Mouse (Mus musculus): Measurements from ENCODE around the gene Cdh15. TPM values are rescaled to one million over a fixed set of nuclear protein-coding genes. Genes with fewer than 3 reads are reported as not detected.
A peak's percentile ranks its signal among the peaks of the same experiment; 100 is the strongest.

Cdh15 gene
- polyA plus RNA-seq, 1 experiment from 2014 or later = 0.85 TPM

GRCm38 (mm10) chr8:122893451-122893850 is 45.7 kb downstream of the Cdh15 start:
- Histone ChIP-seq H3K4me1 (replicated peaks) (peaks cover 5% of the 10 kb centered on the region; the same call in 1 of the 2 replicates), H3K9ac (no peak overlapping the region), H3K4me2 (no peak overlapping the region), H3K27me3 (no peaks in the 10 kb centered on the region), H3K36me3 (replicated peaks) (peaks cover 99% of the 10 kb centered on the region), H3K9me3 (replicated peaks) (no peaks in the 10 kb centered on the region), H3K4me3 (replicated peaks) (no peak overlapping the region), H3K27ac (replicated peaks) (no peak overlapping the region)
- 75% methylated on average over 12 of the region's 12 CpGs for WGBS (ENCODE audit: insufficient replicate concordance)
- ATAC-seq (ENCODE audit: insufficient read depth) = no peak

- no peak overlapping the region for H3K4me2 ChIP-seq
- peaks cover 8% of the 10 kb centered on the region; the same call in 1 of the 2 replicates for H3K4me1 ChIP-seq (replicated peaks)
- H3K27me3 ChIP-seq = no peaks in the 10 kb centered on the region
- H3K9me3 ChIP-seq (replicated peaks) = no peaks in the 10 kb centered on the region
- H3K36me3 ChIP-seq (replicated peaks) = peaks cover 87% of the 10 kb centered on the region
- no peak overlapping the region for H3K9ac ChIP-seq
- H3K27ac ChIP-seq (replicated peaks) = no peak overlapping the region
- no peak for ATAC-seq (ENCODE audit: insufficient read depth)
- no peak overlapping the region for H3K4me3 ChIP-seq (replicated peaks)
- 94% methylated on average over 11 of the region's 11 CpGs for WGBS (ENCODE audit: insufficient replicate concordance)
Measured at GRCm38 (mm10) chr8:122896317-122896716, 48.6 kb downstream of the Cdh15 start.

DNA sequence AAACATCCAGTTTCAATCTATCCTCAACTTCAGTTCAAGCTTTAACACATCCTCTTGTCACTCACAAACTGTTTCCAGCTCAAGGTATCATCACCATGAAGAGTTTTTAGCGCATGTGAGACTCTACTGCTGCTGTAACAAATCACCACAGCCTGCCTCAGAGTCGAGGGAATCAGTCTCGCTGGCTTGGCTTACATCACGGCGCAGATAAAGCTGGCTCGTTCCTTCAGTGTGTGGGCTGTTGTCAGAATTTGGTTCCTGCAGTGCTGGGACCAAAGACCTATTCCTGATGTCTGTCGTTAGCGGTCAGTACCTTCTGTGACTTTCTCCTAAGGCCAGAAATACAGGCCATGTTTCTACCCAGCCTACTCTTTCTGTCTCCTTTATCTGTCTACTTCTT is 49.4 kb downstream of the Cdh15 start:
- Histone ChIP-seq H3K4me2 (no peak overlapping the region), H3K9me3 (replicated peaks) (no peaks in the 10 kb centered on the region), H3K27ac (replicated peaks) (no peak overlapping the region), H3K36me3 (replicated peaks) (peaks cover 79% of the 10 kb centered on the region), H3K4me1 (replicated peaks) (peaks cover 8% of the 10 kb centered on the region; the same call in 1 of the 2 replicates), H3K9ac (no peak overlapping the region), H3K4me3 (replicated peaks) (no peak overlapping the region), H3K27me3 (no peaks in the 10 kb centered on the region)
- no peak for ATAC-seq (ENCODE audit: insufficient read depth)
- 88% methylated on average over 8 of the region's 8 CpGs for WGBS (ENCODE audit: insufficient replicate concordance)

GRCm38 (mm10) chr8:122898018-122898417 is 50.3 kb downstream of the Cdh15 start:
- Histone ChIP-seq H3K27me3 (no peaks in the 10 kb centered on the region), H3K9ac (no peak overlapping the region), H3K4me1 (replicated peaks) (peaks cover 8% of the 10 kb centered on the region; the same call in 1 of the 2 replicates), H3K4me2 (no peak overlapping the region), H3K4me3 (replicated peaks) (no peak overlapping the region), H3K9me3 (replicated peaks) (no peaks in the 10 kb centered on the region), H3K27ac (replicated peaks) (no peak overlapping the region; the same call in 1 of the 2 replicates), H3K36me3 (replicated peaks) (peaks cover 76% of the 10 kb centered on the region)
- ATAC-seq (ENCODE audit: insufficient read depth) = no peak
- 50% methylated on average over 4 of the region's 4 CpGs for WGBS (ENCODE audit: insufficient replicate concordance)

GRCm38 (mm10) chr8:122898473-122898872 is 50.7 kb downstream of the Cdh15 start:
- Histone ChIP-seq H3K4me2 (no peak overlapping the region), H3K9ac (no peak overlapping the region), H3K27ac (replicated peaks) (no peak overlapping the region; the same call in 1 of the 2 replicates), H3K27me3 (no peaks in the 10 kb centered on the region), H3K4me3 (replicated peaks) (no peak overlapping the region), H3K9me3 (replicated peaks) (no peaks in the 10 kb centered on the region), H3K4me1 (replicated peaks) (peaks cover 8% of the 10 kb centered on the region; the same call in 1 of the 2 replicates), H3K36me3 (replicated peaks) (peaks cover 72% of the 10 kb centered on the region)
- peak; percentile 8; the same call in 1 of the 2 replicates for ATAC-seq (ENCODE audit: insufficient read depth)
- 80% methylated on average over 12 of the region's 12 CpGs for WGBS (ENCODE audit: insufficient replicate concordance)

DNA sequence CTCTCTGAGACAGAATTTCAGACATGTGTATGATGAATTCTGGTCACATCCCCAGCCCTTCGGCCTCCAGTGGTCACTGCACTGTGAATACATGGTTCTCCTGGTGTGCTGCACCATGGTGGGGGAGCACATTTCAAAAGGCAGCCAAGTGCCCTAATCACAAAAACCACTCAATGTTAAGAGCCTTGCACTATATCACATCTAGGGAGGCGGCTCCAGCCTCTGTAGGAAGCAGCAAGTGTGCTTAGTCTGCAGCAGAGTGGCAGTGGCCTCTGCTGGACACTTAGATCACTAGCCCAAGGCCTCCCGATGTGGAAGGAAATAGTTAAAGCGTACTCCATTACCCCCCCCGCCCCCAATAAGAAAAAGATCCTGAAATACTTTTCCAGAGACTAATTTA is 51.3 kb downstream of the Cdh15 start:
- Histone ChIP-seq H3K27me3 (no peaks in the 10 kb centered on the region), H3K27ac (replicated peaks) (no peak overlapping the region), H3K4me1 (replicated peaks) (peaks cover 8% of the 10 kb centered on the region; the same call in 1 of the 2 replicates), H3K36me3 (replicated peaks) (peaks cover 66% of the 10 kb centered on the region), H3K9ac (no peak overlapping the region), H3K4me2 (no peak overlapping the region), H3K9me3 (replicated peaks) (no peaks in the 10 kb centered on the region), H3K4me3 (replicated peaks) (no peak overlapping the region)
- ATAC-seq (ENCODE audit: insufficient read depth) = no peak
- 79% methylated on average over 5 of the region's 5 CpGs for WGBS (ENCODE audit: insufficient replicate concordance)

DNA sequence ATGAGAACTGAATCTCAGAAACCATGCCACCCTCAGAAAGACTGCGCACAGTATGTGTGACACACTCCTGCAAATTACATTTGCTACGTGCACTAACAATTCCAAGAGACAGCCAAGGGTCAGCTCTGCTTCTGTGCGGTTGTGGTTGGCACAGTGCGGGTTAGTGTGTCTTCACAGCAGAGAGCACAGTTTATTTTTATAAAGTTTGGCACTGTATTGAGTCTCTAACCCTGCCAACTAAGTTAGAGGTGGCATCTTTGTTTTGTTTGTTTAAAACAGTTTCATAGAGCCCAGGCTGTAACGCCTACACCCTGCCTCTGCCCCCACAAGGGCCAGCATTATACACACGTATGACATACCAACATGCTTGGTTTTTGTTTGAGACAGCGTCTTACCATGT is 53.7 kb downstream of the Cdh15 start:
- Histone ChIP-seq H3K4me2 (no peak overlapping the region), H3K4me3 (replicated peaks) (no peak overlapping the region), H3K27me3 (no peaks in the 10 kb centered on the region), H3K4me1 (replicated peaks) (peaks cover 19% of the 10 kb centered on the region), H3K27ac (replicated peaks) (no peak overlapping the region), H3K9me3 (replicated peaks) (no peaks in the 10 kb centered on the region), H3K9ac (no peak overlapping the region), H3K36me3 (replicated peaks) (peaks cover 42% of the 10 kb centered on the region)
- WGBS (ENCODE audit: insufficient replicate concordance) = 87% methylated on average over 7 of the region's 7 CpGs
- no peak for ATAC-seq (ENCODE audit: insufficient read depth)

DNA sequence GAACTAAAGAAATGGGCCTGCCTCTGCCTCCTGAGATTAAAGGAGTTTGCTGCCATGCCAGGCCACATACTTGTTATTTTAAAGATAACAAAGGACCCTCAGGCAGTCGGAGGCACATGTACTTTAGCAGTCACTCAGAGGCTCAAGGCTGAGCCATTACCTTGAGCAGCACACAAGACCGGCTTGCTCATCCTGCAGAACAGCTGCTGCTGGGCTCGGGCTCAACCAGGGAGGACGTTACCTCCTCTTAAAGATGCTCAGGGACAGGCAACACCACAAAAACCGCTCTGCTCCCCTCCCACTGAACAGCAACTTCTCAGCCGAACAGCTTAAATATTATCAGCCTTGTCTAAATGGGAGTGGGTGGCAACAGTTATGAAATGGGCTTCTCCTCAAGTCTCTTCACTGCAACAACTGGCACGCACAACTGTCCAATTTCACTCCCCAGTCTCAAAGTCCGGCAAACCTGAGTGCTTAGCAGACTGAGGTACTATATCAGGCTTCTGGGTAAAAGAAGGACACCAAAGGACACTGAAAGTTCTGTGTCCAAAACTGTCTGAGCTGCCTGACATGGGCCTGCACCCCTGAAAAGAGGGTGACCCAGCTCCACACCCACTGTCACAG is 54.2 kb downstream of the Cdh15 start:
- H3K27ac ChIP-seq (replicated peaks) = no peak overlapping the region

GRCm38 (mm10) chr8:122902581-122902980 is 54.8 kb downstream of the Cdh15 start:
- 71% methylated on average over 3 of the region's 3 CpGs for WGBS (ENCODE audit: insufficient replicate concordance)
- Histone ChIP-seq H3K4me2 (no peak overlapping the region), H3K4me3 (replicated peaks) (no peak overlapping the region), H3K9ac (no peak overlapping the region), H3K36me3 (replicated peaks) (peaks cover 38% of the 10 kb centered on the region), H3K9me3 (replicated peaks) (no peaks in the 10 kb centered on the region), H3K27ac (replicated peaks) (no peak overlapping the region), H3K4me1 (replicated peaks) (peaks cover 25% of the 10 kb centered on the region), H3K27me3 (no peaks in the 10 kb centered on the region)
- no peak for ATAC-seq (ENCODE audit: insufficient read depth)

More for the DNA sequence above, 54.2 kb downstream of the Cdh15 start:
- no peaks in the 10 kb centered on the region for H3K9me3 ChIP-seq (replicated peaks)
- no peak overlapping the region for H3K9ac ChIP-seq
- H3K4me1 ChIP-seq (replicated peaks) = peaks cover 23% of the 10 kb centered on the region
- H3K36me3 ChIP-seq (replicated peaks) = peaks cover 38% of the 10 kb centered on the region
- H3K4me2 ChIP-seq = no peak overlapping the region
- H3K4me3 ChIP-seq (replicated peaks) = no peak overlapping the region
- no peaks in the 10 kb centered on the region for H3K27me3 ChIP-seq
- no peak for ATAC-seq (ENCODE audit: insufficient read depth)
- WGBS (ENCODE audit: insufficient replicate concordance) = 73% methylated on average over 8 of the region's 8 CpGs

- no peak overlapping the region for H3K27ac ChIP-seq (replicated peaks)
- peaks cover 38% of the 10 kb centered on the region for H3K36me3 ChIP-seq (replicated peaks)
- H3K27me3 ChIP-seq = no peaks in the 10 kb centered on the region
- 84% methylated on average over 5 of the region's 5 CpGs for WGBS (ENCODE audit: insufficient replicate concordance)
- H3K9ac ChIP-seq = no peak overlapping the region
- H3K4me1 ChIP-seq (replicated peaks) = peaks cover 24% of the 10 kb centered on the region
- H3K9me3 ChIP-seq (replicated peaks) = no peaks in the 10 kb centered on the region
- no peak overlapping the region for H3K4me2 ChIP-seq
- H3K4me3 ChIP-seq (replicated peaks) = no peak overlapping the region
- no peak for ATAC-seq (ENCODE audit: insufficient read depth)
Measured at GRCm38 (mm10) chr8:122903002-122903401, 55.2 kb downstream of the Cdh15 start.

DNA sequence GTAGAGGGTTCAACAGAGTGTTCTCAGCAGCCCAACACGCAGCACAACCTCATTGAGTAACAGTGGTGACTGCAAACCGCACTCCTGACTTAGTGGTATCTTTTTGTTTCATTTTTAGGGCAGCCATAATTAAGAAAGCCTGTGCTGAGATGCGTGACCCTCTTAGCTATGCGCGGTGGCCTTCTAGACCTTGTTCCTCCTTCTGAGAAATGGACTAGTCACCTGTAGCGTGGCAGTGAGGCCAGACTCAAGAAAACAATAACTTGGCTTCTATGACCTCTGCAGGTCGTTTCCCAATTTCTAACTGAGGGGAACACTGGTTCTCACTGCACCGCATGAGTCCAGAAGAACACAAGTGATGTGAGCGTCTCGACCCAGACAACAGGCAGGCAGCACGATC is 56.7 kb downstream of the Cdh15 start:
- H3K9ac ChIP-seq = no peak overlapping the region
- H3K4me1 ChIP-seq (replicated peaks) = peaks cover 17% of the 10 kb centered on the region
- no peak overlapping the region for H3K27ac ChIP-seq (replicated peaks)
- H3K9me3 ChIP-seq (replicated peaks) = no peaks in the 10 kb centered on the region
- peaks cover 35% of the 10 kb centered on the region for H3K36me3 ChIP-seq (replicated peaks)
- H3K4me2 ChIP-seq = no peak overlapping the region
- 89% methylated on average over 11 of the region's 11 CpGs for WGBS (ENCODE audit: insufficient replicate concordance)
- H3K4me3 ChIP-seq (replicated peaks) = no peak overlapping the region
- no peaks in the 10 kb centered on the region for H3K27me3 ChIP-seq
- ATAC-seq (ENCODE audit: insufficient read depth) = no peak

DNA sequence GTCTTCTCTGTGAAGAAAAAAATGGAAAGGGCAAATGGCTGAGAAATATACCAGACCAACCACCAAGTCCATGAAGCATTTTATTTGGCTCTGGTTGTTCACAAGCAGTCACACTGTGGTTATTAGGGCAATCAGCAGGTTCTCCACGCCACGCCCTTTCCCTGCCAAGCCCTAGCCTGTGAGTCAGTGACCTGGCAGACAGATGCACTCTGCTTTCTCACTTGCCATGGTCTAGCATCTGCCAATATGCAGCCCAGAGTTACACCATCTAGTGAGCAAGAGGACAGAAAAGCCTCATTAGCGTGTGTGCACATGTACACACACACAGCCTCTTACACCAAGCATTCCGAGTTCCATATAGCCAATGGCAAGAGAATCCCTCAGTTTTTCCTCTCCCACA is 57.6 kb downstream of the Cdh15 start:
- no peak overlapping the region for H3K9ac ChIP-seq
- no peaks in the 10 kb centered on the region for H3K27me3 ChIP-seq
- WGBS (ENCODE audit: insufficient replicate concordance) = 76% methylated on average over 4 of the region's 4 CpGs
- no peak for ATAC-seq (ENCODE audit: insufficient read depth)
- no peaks in the 10 kb centered on the region for H3K9me3 ChIP-seq (replicated peaks)
- no peak overlapping the region for H3K4me2 ChIP-seq
- H3K4me3 ChIP-seq (replicated peaks) = no peak overlapping the region
- peaks cover 30% of the 10 kb centered on the region for H3K36me3 ChIP-seq (replicated peaks)
- H3K4me1 ChIP-seq (replicated peaks) = peaks cover 20% of the 10 kb centered on the region
- H3K27ac ChIP-seq (replicated peaks) = no peak overlapping the region
